Mouse (Mus musculus): ENCODE measurements at regions not wholly inside any gene's neighbourhood (a gene's known extent, or its start where the extent isn't known, plus 50 kb on each side); places are given as distances from the start of the nearest gene placed in this dataset.

DNA sequence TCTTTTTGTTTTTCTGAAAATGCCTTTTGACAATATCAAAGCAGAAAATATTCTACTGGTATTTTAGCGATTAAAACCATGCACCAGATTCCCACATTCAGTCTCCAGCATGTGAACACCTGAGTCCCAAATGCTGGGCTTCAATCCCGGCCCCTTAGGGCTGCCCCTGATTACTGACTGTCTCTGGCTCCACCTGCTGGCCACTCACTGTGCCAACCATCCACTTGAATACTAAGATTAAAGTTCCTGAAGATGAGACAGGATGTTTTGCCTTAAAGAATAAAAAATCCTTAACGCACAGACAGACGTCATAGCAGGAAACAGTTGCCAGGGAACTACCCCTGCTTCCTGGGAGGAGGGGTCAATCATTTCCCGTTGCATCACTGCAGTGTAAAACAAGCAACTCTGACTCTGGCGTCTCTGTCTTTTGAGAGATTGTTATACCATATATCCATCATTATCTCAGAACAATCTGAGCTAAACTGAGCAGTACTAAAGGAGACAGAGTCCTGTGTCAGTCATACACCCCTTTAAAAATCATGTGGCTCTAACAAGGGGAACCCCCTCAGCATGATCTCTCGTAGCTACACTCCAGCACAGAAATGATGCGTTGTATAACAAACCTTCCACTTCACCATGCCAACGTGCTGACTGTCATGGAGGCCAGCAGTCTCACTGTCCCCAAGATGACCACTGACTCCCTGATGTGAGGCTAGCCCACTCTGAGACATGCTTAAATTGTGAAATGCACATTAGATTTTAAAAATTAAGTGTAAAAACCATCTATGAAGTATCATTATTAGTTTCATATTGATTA is 211.1 kb upstream of the Rack1 start:
- TF ChIP-seq EP300 (optimal IDR thresholded peaks at IDR 0.05): no peak
- TF ChIP-seq CTCF (IDR thresholded peaks at IDR 0.05; ENCODE audit: low read depth): peak; percentile 91

Measured in stomach, postnatal 0 days (tissue).